Mouse (Mus musculus): Measurements from ENCODE around the gene Cavin4.

- TF ChIP-seq POLR2A (IDR thresholded peaks at IDR 0.05; ENCODE audit: borderline replicate concordance, control insufficient read depth, low read depth, low read length) = no peak
- no peak for TF ChIP-seq CTCF (IDR thresholded peaks at IDR 0.05; ENCODE audit: control insufficient read depth, insufficient read depth, low read length)
Observed at GRCm38 (mm10) chr4:48683126-48683525, 19.8 kb downstream of the Cavin4 start.
